9 mouse cellular contexts compared by ENCODE assay signal in genomic region chr7:4723508-4723907, GRCm38 (mm10). TPM values are rescaled to one million over a fixed set of nuclear protein-coding genes. Genes with fewer than 3 reads are reported as not detected.
A peak's percentile ranks its signal among the peaks of the same experiment; 100 is the strongest.
DNase-seq lines count a peak whose midpoint lies in the region; ATAC-seq and TF ChIP-seq lines count a peak whose summit lies in the region.
"Had no signal": no experiment of that assay in that cellular context is flagged by ENCODE, and none has a peak within 500 bp of the region (broad histone marks: within the 10 kb centered on the region; RNA-seq: fewer than 3 reads in every experiment).

No protein-coding gene starts in this region.

- TF ChIP-seq CTCF in gastrocnemius, adult 2 months (IDR thresholded peaks at IDR 0.05), result no peak
- no peak for TF ChIP-seq CTCF in bone marrow, adult 2 months (IDR thresholded peaks at IDR 0.05; ENCODE audit: control insufficient read depth, insufficient read depth, low read length)

- no peaks in the 10 kb centered on the region for H3K27me3 ChIP-seq in forebrain, embryonic 16.5 days (replicated peaks; ENCODE audit: control insufficient read depth, insufficient read depth, low read length)

- intact Hi-C loops in gastrocnemius, adult 2 months (cut with DNase I), result no loop called here
- intact Hi-C loops in gastrocnemius, postnatal 14 days (cut with DNase I; ENCODE audit: low total_unique reads), result no loop called here

- DNase-seq in gastrocnemius, adult 2 months, result no peak
- no peak for DNase-seq in gastrocnemius, postnatal 14 days
- DNase-seq in kidney, postnatal 14 days, result peak; percentile 18
- DNase-seq in lung, postnatal 10 days, result peak; percentile 38
- peak; percentile 50 to 68 for DNase-seq in right cerebral cortex, adult 2 months (ENCODE audit: low spot score in 2 of 2)
- DNase-seq in gastrocnemius, adult 18-20 months (ENCODE audit: low spot score), result no peak

- ATAC-seq in forebrain, embryonic 16.5 days, result peak; percentile 88

- H3K4me3 ChIP-seq in gastrocnemius, adult 2 months, result peak overlapping the region; percentile 61
- H3K4me3 ChIP-seq in bone marrow, adult 2 months (replicated peaks; ENCODE audit: control insufficient read depth, low read depth, low read length), result peak overlapping the region; percentile 69
- H3K4me3 ChIP-seq in forebrain, embryonic 16.5 days (replicated peaks; ENCODE audit: low read length), result peak overlapping the region; percentile 34

- no peaks in the 10 kb centered on the region for H3K36me3 ChIP-seq in forebrain, embryonic 16.5 days (ENCODE audit: control insufficient read depth, insufficient read depth)
- H3K36me3 ChIP-seq: G1E had no signal

- H3K4me2 ChIP-seq in forebrain, embryonic 16.5 days (ENCODE audit: low read length), result peak overlapping the region; percentile 56

- H3K9me3 ChIP-seq in forebrain, embryonic 16.5 days (ENCODE audit: control insufficient read depth, low read length), result no peaks in the 10 kb centered on the region
- H3K9me3 ChIP-seq: G1E had no signal

- 23% methylated on average over 12 of the region's 12 CpGs for WGBS in bone marrow, adult 2 months
- WGBS in forebrain, embryonic 16.5 days, result 28% methylated on average over 12 of the region's 12 CpGs

- H3K4me1 ChIP-seq in bone marrow, adult 2 months (ENCODE audit: control insufficient read depth, insufficient read depth, low read length), result peaks cover 10% of the 10 kb centered on the region; the same call in 1 of the 2 replicates
- no peaks in the 10 kb centered on the region for H3K4me1 ChIP-seq in forebrain, embryonic 16.5 days (replicated peaks; ENCODE audit: control insufficient read depth, insufficient read depth, low read length)

- H3K27ac ChIP-seq in gastrocnemius, adult 2 months, result 0 out of 2 replicates have a peak overlapping the region, but pooled peaks have one; percentile 16
- H3K27ac ChIP-seq in bone marrow, adult 2 months (ENCODE audit: control insufficient read depth, insufficient read depth, low read depth, low read length, poor library complexity), result peak overlapping the region; percentile 56
- no peak overlapping the region for H3K27ac ChIP-seq in forebrain, embryonic 16.5 days (ENCODE audit: low read length)

- peak overlapping the region; percentile 39; the same call in 1 of the 2 replicates for H3K9ac ChIP-seq in forebrain, embryonic 16.5 days (replicated peaks; ENCODE audit: low read depth, low read length)

- TF ChIP-seq POLR2A in bone marrow, adult 2 months (IDR thresholded peaks at IDR 0.05; ENCODE audit: borderline replicate concordance, control insufficient read depth, low read depth, low read length), result no peak

RNA-seq across cellular contexts. Expression of gene Tmem150b, which starts 1.5 kb away (rescaled TPM):
- total RNA-seq in gastrocnemius, adult 2 months (2021), result under 1 TPM in 1 of 2 experiments, not detected in 1; 0.22 TPM
- under 1 TPM in 1 of 2 experiments, not detected in 1; 0.12 TPM for total RNA-seq in gastrocnemius, postnatal 14 days (2021)
- polyA plus RNA-seq in bone marrow, adult 2 months (2011; ENCODE audit: insufficient read depth, insufficient read length, low replicate concordance, missing spikeins), result 5.1 and 7.2 TPM in 2 replicates
- 0.11 and 0.33 TPM in 2 replicates for polyA plus RNA-seq in forebrain, embryonic 16.5 days (2015; fragmentation: Nextera tagmentation; extraction: Ambion mirVana)
- total RNA-seq in gastrocnemius, adult 18-20 months (2021), result not detected

RNA-seq across cellular contexts. Expression of gene Kmt5c, which starts 16.4 kb away (rescaled TPM):
- total RNA-seq in gastrocnemius, adult 2 months (2021), result 10 to 100 TPM in 1 of 2 experiments, 1 to 10 TPM in 1; 8.0 to 11.5 TPM
- 10 to 100 TPM; 18.9 to 19.9 TPM for total RNA-seq in gastrocnemius, postnatal 14 days (2021)
- 98.4 and 144 TPM in 2 replicates for polyA plus RNA-seq in bone marrow, adult 2 months (2011; ENCODE audit: insufficient read depth, insufficient read length, low replicate concordance, missing spikeins)
- polyA plus RNA-seq in forebrain, embryonic 16.5 days (2015; fragmentation: Nextera tagmentation; extraction: Ambion mirVana), result 60.0 and 66.9 TPM in 2 replicates
- 1 to 10 TPM; 5.5 to 5.6 TPM for total RNA-seq in gastrocnemius, adult 18-20 months (2021)

RNA-seq across cellular contexts. Expression of gene Cox6b2, which starts 29.4 kb away (rescaled TPM):
- total RNA-seq in gastrocnemius, adult 2 months (2021), result under 1 TPM; 0.51 to 0.78 TPM
- total RNA-seq in gastrocnemius, postnatal 14 days (2021), result 1 to 10 TPM; 2.6 to 2.9 TPM
- 169 and 179 TPM in 2 replicates for polyA plus RNA-seq in bone marrow, adult 2 months (2011; ENCODE audit: insufficient read depth, insufficient read length, low replicate concordance, missing spikeins)
- 6.6 and 12.1 TPM in 2 replicates for polyA plus RNA-seq in forebrain, embryonic 16.5 days (2015; fragmentation: Nextera tagmentation; extraction: Ambion mirVana)
- 1 to 10 TPM in 1 of 2 experiments, under 1 TPM in 1; 0.87 to 1.3 TPM for total RNA-seq in gastrocnemius, adult 18-20 months (2021)

RNA-seq across cellular contexts. Expression of gene Brsk1, which starts 33.1 kb away (rescaled TPM):
- under 1 TPM; 0.48 to 0.75 TPM for total RNA-seq in gastrocnemius, adult 2 months (2021)
- total RNA-seq in gastrocnemius, postnatal 14 days (2021), result 1 to 10 TPM; 1.8 to 2.3 TPM
- polyA plus RNA-seq in bone marrow, adult 2 months (2011; ENCODE audit: insufficient read depth, insufficient read length, low replicate concordance, missing spikeins), result 3.7 TPM in 1 of 2 replicates, not detected in the other
- polyA plus RNA-seq in forebrain, embryonic 16.5 days (2015; fragmentation: Nextera tagmentation; extraction: Ambion mirVana), result 5.9 and 7.9 TPM in 2 replicates
- total RNA-seq in gastrocnemius, adult 18-20 months (2021), result under 1 TPM; 0.50 to 0.64 TPM
- polyA plus RNA-seq: G1E had no signal

RNA-seq across cellular contexts. Expression of gene Hspbp1, which starts 38.6 kb away (rescaled TPM):
- total RNA-seq in gastrocnemius, adult 2 months (2021), result 10 to 100 TPM; 23.4 to 29.8 TPM
- 10 to 100 TPM; 19.7 to 20.3 TPM for total RNA-seq in gastrocnemius, postnatal 14 days (2021)
- polyA plus RNA-seq in bone marrow, adult 2 months (2011; ENCODE audit: insufficient read depth, insufficient read length, low replicate concordance, missing spikeins), result 11.7 and 19.8 TPM in 2 replicates
- 136 and 156 TPM in 2 replicates for polyA plus RNA-seq in forebrain, embryonic 16.5 days (2015; fragmentation: Nextera tagmentation; extraction: Ambion mirVana)
- 10 to 100 TPM; 22.1 to 23.9 TPM for total RNA-seq in gastrocnemius, adult 18-20 months (2021)

Comparison
In these comparisons a context has a peak if more than half of its experiments do, and no peak if none do; other contexts are left out.
1. DNase-seq: peak in kidney, postnatal 14 days (single experiment), lung, postnatal 10 days (single experiment) and right cerebral cortex, adult 2 months (2 of 2); none in gastrocnemius, adult 2 months (single experiment), gastrocnemius, postnatal 14 days (single experiment) and gastrocnemius, adult 18-20 months (single experiment).
2. Peak in every context shown above with its lines, with median percentiles within 50 percentile points of each other: H3K4me3 ChIP-seq.